Mouse (Mus musculus): Measurements from ENCODE around the gene Aup1. TPM values are rescaled to one million over a fixed set of nuclear protein-coding genes. Genes with fewer than 3 reads are reported as not detected.

The Aup1 gene
- polyA plus RNA-seq, 1 experiment = 1,695 TPM

GRCm38 (mm10) chr6:83014482-83015466, 39.5 kb upstream of the Aup1 start:
- H3K9me3 ChIP-seq = peaks cover 13% of the 10 kb centered on the region
- TF ChIP-seq FLI1 (IDR thresholded peaks at IDR 0.05; ENCODE audit: low read length) (no peak), GATA1 (IDR thresholded peaks at IDR 0.05; ENCODE audit: borderline replicate concordance, low read length) (no peak)
- peaks cover 37% of the 10 kb centered on the region for H3K36me3 ChIP-seq (replicated peaks; ENCODE audit: low read length)
- no peaks in the 10 kb centered on the region for H3K27me3 ChIP-seq (replicated peaks)
- H3K4me3 ChIP-seq (replicated peaks) = peak overlapping the region; percentile 83
- H3K4me1 ChIP-seq = peaks cover 93% of the 10 kb centered on the region

GRCm38 (mm10) chr6:83015749-83016148, 38.6 kb upstream of the Aup1 start:
- TF ChIP-seq FLI1 (IDR thresholded peaks at IDR 0.05; ENCODE audit: low read length) (no peak), GATA1 (IDR thresholded peaks at IDR 0.05; ENCODE audit: borderline replicate concordance, low read length) (no peak)
- Histone ChIP-seq H3K27me3 (replicated peaks) (no peaks in the 10 kb centered on the region), H3K4me1 (peaks cover 93% of the 10 kb centered on the region), H3K36me3 (replicated peaks; ENCODE audit: low read length) (peaks cover 37% of the 10 kb centered on the region), H3K9me3 (peaks cover 13% of the 10 kb centered on the region), H3K4me3 (replicated peaks) (peak overlapping the region; percentile 71)

GRCm38 (mm10) chr6:83017190-83017589, 37.1 kb upstream of the Aup1 start:
- Histone ChIP-seq H3K4me3 (replicated peaks) (no peak overlapping the region), H3K4me1 (peaks cover 93% of the 10 kb centered on the region), H3K9me3 (peaks cover 13% of the 10 kb centered on the region), H3K36me3 (replicated peaks; ENCODE audit: low read length) (peaks cover 34% of the 10 kb centered on the region), H3K27me3 (replicated peaks) (no peaks in the 10 kb centered on the region)
- no peak for TF ChIP-seq FLI1 (IDR thresholded peaks at IDR 0.05; ENCODE audit: low read length)
- TF ChIP-seq GATA1 (IDR thresholded peaks at IDR 0.05; ENCODE audit: borderline replicate concordance, low read length) = no peak

GRCm38 (mm10) chr6:83019044-83019443, 35.3 kb upstream of the Aup1 start:
- Histone ChIP-seq H3K4me1 (peaks cover 93% of the 10 kb centered on the region), H3K36me3 (replicated peaks; ENCODE audit: low read length) (peaks cover 34% of the 10 kb centered on the region), H3K4me3 (replicated peaks) (no peak overlapping the region), H3K27me3 (replicated peaks) (no peaks in the 10 kb centered on the region), H3K9me3 (peaks cover 13% of the 10 kb centered on the region)
- TF ChIP-seq FLI1 (IDR thresholded peaks at IDR 0.05; ENCODE audit: low read length) (no peak), GATA1 (IDR thresholded peaks at IDR 0.05; ENCODE audit: borderline replicate concordance, low read length) (no peak)

GRCm38 (mm10) chr6:83020121-83020520, 34.2 kb upstream of the Aup1 start:
- Histone ChIP-seq H3K9me3 (peaks cover 13% of the 10 kb centered on the region), H3K36me3 (replicated peaks; ENCODE audit: low read length) (peaks cover 34% of the 10 kb centered on the region), H3K4me1 (peaks cover 93% of the 10 kb centered on the region), H3K27me3 (replicated peaks) (no peaks in the 10 kb centered on the region), H3K4me3 (replicated peaks) (peak overlapping the region; percentile 53)
- TF ChIP-seq GATA1 (IDR thresholded peaks at IDR 0.05; ENCODE audit: borderline replicate concordance, low read length) (peak; percentile 46; the same call in 1 of the 3 replicates), FLI1 (IDR thresholded peaks at IDR 0.05; ENCODE audit: low read length) (no peak)

GRCm38 (mm10) chr6:83020836-83021593, 33.3 kb upstream of the Aup1 start:
- peak overlapping the region; percentile 70 for H3K4me3 ChIP-seq (replicated peaks)
- no peak for TF ChIP-seq FLI1 (IDR thresholded peaks at IDR 0.05; ENCODE audit: low read length)
- TF ChIP-seq GATA1 (IDR thresholded peaks at IDR 0.05; ENCODE audit: borderline replicate concordance, low read length) = no peak
- H3K36me3 ChIP-seq (replicated peaks; ENCODE audit: low read length) = peaks cover 31% of the 10 kb centered on the region
- peaks cover 91% of the 10 kb centered on the region for H3K4me1 ChIP-seq
- H3K27me3 ChIP-seq (replicated peaks) = no peaks in the 10 kb centered on the region
- peaks cover 13% of the 10 kb centered on the region for H3K9me3 ChIP-seq

- Histone ChIP-seq H3K27me3 (replicated peaks) (no peaks in the 10 kb centered on the region), H3K4me1 (peaks cover 95% of the 10 kb centered on the region), H3K9me3 (peaks cover 7% of the 10 kb centered on the region), H3K36me3 (replicated peaks; ENCODE audit: low read length) (peaks cover 18% of the 10 kb centered on the region), H3K4me3 (replicated peaks) (no peak overlapping the region)
- no peak for TF ChIP-seq GATA1 (IDR thresholded peaks at IDR 0.05; ENCODE audit: borderline replicate concordance, low read length)
- no peak for TF ChIP-seq FLI1 (IDR thresholded peaks at IDR 0.05; ENCODE audit: low read length)
Observed at GRCm38 (mm10) chr6:83023008-83023407, 31.3 kb upstream of the Aup1 start.

GRCm38 (mm10) chr6:83023786-83024185, 30.5 kb upstream of the Aup1 start:
- no peak for TF ChIP-seq GATA1 (IDR thresholded peaks at IDR 0.05; ENCODE audit: borderline replicate concordance, low read length)
- TF ChIP-seq FLI1 (IDR thresholded peaks at IDR 0.05; ENCODE audit: low read length) = no peak
- Histone ChIP-seq H3K4me3 (replicated peaks) (peak overlapping the region; percentile 38), H3K4me1 (peaks cover 96% of the 10 kb centered on the region), H3K36me3 (replicated peaks; ENCODE audit: low read length) (peaks cover 14% of the 10 kb centered on the region), H3K9me3 (no peaks in the 10 kb centered on the region), H3K27me3 (replicated peaks) (no peaks in the 10 kb centered on the region)

GRCm38 (mm10) chr6:83024421-83024820, 29.9 kb upstream of the Aup1 start:
- H3K9me3 ChIP-seq = no peaks in the 10 kb centered on the region
- no peak for TF ChIP-seq GATA1 (IDR thresholded peaks at IDR 0.05; ENCODE audit: borderline replicate concordance, low read length)
- TF ChIP-seq FLI1 (IDR thresholded peaks at IDR 0.05; ENCODE audit: low read length) = no peak
- H3K4me1 ChIP-seq = peaks cover 97% of the 10 kb centered on the region
- H3K4me3 ChIP-seq (replicated peaks) = peak overlapping the region; percentile 38
- H3K27me3 ChIP-seq (replicated peaks) = no peaks in the 10 kb centered on the region
- H3K36me3 ChIP-seq (replicated peaks; ENCODE audit: low read length) = peaks cover 16% of the 10 kb centered on the region

Data from megakaryocyte, embryonic 14.5 days (primary cell).